Mouse (Mus musculus) midbrain, postnatal 0 days (tissue): ENCODE results near the gene Dgat2. TPM values are rescaled to one million over a fixed set of nuclear protein-coding genes. Genes with fewer than 3 reads are reported as not detected.

ENCODE experiments used
- ATAC-seq: fragments of 200-750 bp; cut with Nextera tagmentation; 2 replicates; pipeline ENCODE4 v1.8.0; 2017; ENCODE audit warnings: moderate number of reproducible peaks, mild to moderate bottlenecking, moderate TSS enrichment, moderate library complexity; ENCODE audit not compliant: low FRiP score
- DNase-seq: peaks from one replicate; pipeline ENCODE4 v3.0.0-alpha.2; 2015; ENCODE audit warnings: low spot score
- H3K27ac ChIP-seq: fragments of 300-500 bp; sonication (generic); 2 replicates; pipeline ENCODE4 v1.5.1; 2014; ENCODE audit warnings: low read depth, mild to moderate bottlenecking, low read length, mixed read lengths
- H3K27me3 ChIP-seq: fragments of 300-500 bp; sonication (generic); 2 replicates; pipeline ENCODE4 v1.6.1; 2014; ENCODE audit warnings: low read length, control low read depth, mixed read lengths; ENCODE audit not compliant: insufficient read depth
- H3K36me3 ChIP-seq: fragments of 300-500 bp; sonication (generic); 2 replicates; pipeline ENCODE4 v1.6.1; 2014; ENCODE audit warnings: low read length, control low read depth, mixed read lengths; ENCODE audit not compliant: insufficient read depth
- H3K4me1 ChIP-seq: fragments of 300-500 bp; sonication (generic); 2 replicates; pipeline ENCODE4 v1.6.1; 2014; ENCODE audit warnings: mild to moderate bottlenecking, control low read depth, antibody characterized with exemption, low read length, mixed read lengths; ENCODE audit not compliant: insufficient read depth
- H3K4me2 ChIP-seq: fragments of 300-500 bp; sonication (generic); 2 replicates; pipeline ENCODE4 v1.6.1; 2014; ENCODE audit warnings: low read depth, mild to moderate bottlenecking, low read length, mixed read lengths; ENCODE audit not compliant: poor library complexity, severe bottlenecking
- H3K4me3 ChIP-seq: fragments of 300-500 bp; sonication (generic); 2 replicates; pipeline ENCODE4 v1.5.1; 2014; ENCODE audit warnings: low read depth, mild to moderate bottlenecking, low read length, moderate library complexity
- H3K9ac ChIP-seq: fragments of 300-500 bp; sonication (generic); replicated peaks from 2 replicates; pipeline ENCODE4 v1.6.1; 2014; ENCODE audit warnings: mild to moderate bottlenecking, low read length, moderate library complexity, mixed read lengths; ENCODE audit not compliant: poor library complexity, severe bottlenecking
- H3K9me3 ChIP-seq: fragments of 300-500 bp; sonication (generic); 2 replicates; pipeline ENCODE4 v1.6.1; 2016; ENCODE audit warnings: low read length, control low read depth
- CTCF ChIP-seq: IDR thresholded peaks from 2 replicates; pipeline ENCODE4 v1.5.1; 2016; ENCODE audit warnings: antibody characterized with exemption, mild to moderate bottlenecking
- WGBS: fragments of 180-500 bp; shearing (Covaris S2); extraction: QIAGEN DNeasy Blood & Tissue Kit; methylation state at CpG from one replicate; pipeline ENCODE4 v1.1.7; 2014; 5-methylcytosine and 5-hydroxymethylcytosine counted together
- polyA plus RNA-seq: library from polyadenylated mRNA; unstranded; fragments of >200 nt; fragmentation: Nextera tagmentation; extraction: Ambion mirVana; gene quantifications from 2 replicates; pipeline ENCODE4 v1.2.1, GENCODE M21; 2015
- total RNA-seq: library from RNA; depleted of rRNA; stranded (reverse); fragments of >200 nt; gene quantifications from 2 replicates; pipeline ENCODE4 v1.2.3, GENCODE M21; 2014

The Dgat2 gene
- total and polyA plus RNA-seq, 2 experiments from 2014 or later = 33.1 to 34.5 TPM

- Histone ChIP-seq H3K4me2 (no peak overlapping the region), H3K27me3 (no peaks in the 10 kb centered on the region), H3K4me1 (no peaks in the 10 kb centered on the region), H3K9ac (no peak overlapping the region), H3K4me3 (no peak overlapping the region), H3K9me3 (no peaks in the 10 kb centered on the region), H3K27ac (no peak overlapping the region), H3K36me3 (no peaks in the 10 kb centered on the region)
- DNase-seq (no peak), ATAC-seq (no peak)
- TF ChIP-seq CTCF = no peak
- 82% methylated on average over 9 of the region's 9 CpGs for WGBS
Measured at GRCm38 (mm10) chr7:99199451-99200175, 17.1 kb upstream of the Dgat2 start.

- Histone ChIP-seq H3K4me1 (no peaks in the 10 kb centered on the region), H3K4me3 (no peak overlapping the region), H3K27me3 (no peaks in the 10 kb centered on the region), H3K9ac (no peak overlapping the region), H3K4me2 (no peak overlapping the region), H3K27ac (no peak overlapping the region), H3K36me3 (no peaks in the 10 kb centered on the region), H3K9me3 (no peaks in the 10 kb centered on the region)
- 82% methylated on average over 2 of the region's 2 CpGs for WGBS
- DNase-seq = no peak
- TF ChIP-seq CTCF = no peak
- ATAC-seq = no peak
Measured at GRCm38 (mm10) chr7:99198811-99199210, 16.3 kb upstream of the Dgat2 start.

- no peak overlapping the region for H3K27ac ChIP-seq
- no peaks in the 10 kb centered on the region for H3K9me3 ChIP-seq
- no peak overlapping the region for H3K4me2 ChIP-seq
- no peaks in the 10 kb centered on the region for H3K4me1 ChIP-seq
- no peak overlapping the region for H3K4me3 ChIP-seq
- no peak for TF ChIP-seq CTCF
- no peak overlapping the region for H3K9ac ChIP-seq
- no peak for ATAC-seq
- no peak for DNase-seq
- 64% methylated on average over 2 of the region's 2 CpGs for WGBS
- H3K36me3 ChIP-seq = no peaks in the 10 kb centered on the region
- no peaks in the 10 kb centered on the region for H3K27me3 ChIP-seq
Measured at GRCm38 (mm10) chr7:99194511-99194910, 12.0 kb upstream of the Dgat2 start.

- WGBS = 88% methylated on average over 4 of the region's 4 CpGs
- H3K4me3 ChIP-seq = no peak overlapping the region
- DNase-seq (no peak), ATAC-seq (no peak)
- no peaks in the 10 kb centered on the region for H3K4me1 ChIP-seq
- H3K36me3 ChIP-seq = no peaks in the 10 kb centered on the region
- no peak overlapping the region for H3K9ac ChIP-seq
- H3K9me3 ChIP-seq = no peaks in the 10 kb centered on the region
- H3K27me3 ChIP-seq = no peaks in the 10 kb centered on the region
- TF ChIP-seq CTCF = no peak
- H3K27ac ChIP-seq = no peak overlapping the region
- no peak overlapping the region for H3K4me2 ChIP-seq
Measured at GRCm38 (mm10) chr7:99193926-99194325, 11.4 kb upstream of the Dgat2 start.

- DNase-seq (no peak), ATAC-seq (no peak)
- TF ChIP-seq CTCF = no peak
- no peak overlapping the region for H3K4me3 ChIP-seq
- H3K27me3 ChIP-seq = no peaks in the 10 kb centered on the region
- no peaks in the 10 kb centered on the region for H3K9me3 ChIP-seq
- no peaks in the 10 kb centered on the region for H3K4me1 ChIP-seq
- H3K27ac ChIP-seq = no peak overlapping the region
- H3K36me3 ChIP-seq = no peaks in the 10 kb centered on the region
- no peak overlapping the region for H3K4me2 ChIP-seq
- H3K9ac ChIP-seq = no peak overlapping the region
Measured at GRCm38 (mm10) chr7:99191411-99191810, 8.9 kb upstream of the Dgat2 start.

GRCm38 (mm10) chr7:99189885-99190284, 7.4 kb upstream of the Dgat2 start:
- no peak overlapping the region for H3K4me3 ChIP-seq
- H3K4me2 ChIP-seq = no peak overlapping the region
- H3K9ac ChIP-seq = no peak overlapping the region
- no peak for TF ChIP-seq CTCF
- no peaks in the 10 kb centered on the region for H3K4me1 ChIP-seq
- H3K9me3 ChIP-seq = no peaks in the 10 kb centered on the region
- WGBS = 80% methylated on average over 5 of the region's 5 CpGs
- no peaks in the 10 kb centered on the region for H3K27me3 ChIP-seq
- ATAC-seq (no peak), DNase-seq (no peak)
- no peaks in the 10 kb centered on the region for H3K36me3 ChIP-seq
- H3K27ac ChIP-seq = no peak overlapping the region
